Mouse (Mus musculus) lung, adult 2 months (tissue): Measurements from ENCODE around the gene Baz1b. TPM values are rescaled to one million over a fixed set of nuclear protein-coding genes. Genes with fewer than 3 reads are reported as not detected.

Experiments used
- DNase-seq: peaks from one replicate; pipeline ENCODE4 v3.0.0; 2022
- H3K4me1 ChIP-seq: fragments of 200-500 bp; 2 replicates; pipeline ENCODE4 v1.6.1; 2011; ENCODE audit warnings: low read length; ENCODE audit not compliant: control insufficient read depth, insufficient read depth
- H3K4me3 ChIP-seq: fragments of 200-500 bp; replicated peaks from 2 replicates; pipeline ENCODE3; 2011; ENCODE audit warnings: low read depth, mild to moderate bottlenecking, control low read depth, low read length; ENCODE audit errors: extremely low read depth
- CTCF ChIP-seq: fragments of 200-500 bp; IDR thresholded peaks from 2 replicates; pipeline ENCODE4 v1.5.1; 2011; ENCODE audit warnings: mild to moderate bottlenecking, low read length, control low read depth; ENCODE audit not compliant: insufficient read depth
- POLR2A ChIP-seq: fragments of 200-500 bp; IDR thresholded peaks from 2 replicates; pipeline ENCODE4 v1.6.1; 2011; ENCODE audit warnings: low read depth, mild to moderate bottlenecking, control low read depth, low read length, borderline replicate concordance; ENCODE audit errors: extremely low read depth
- WGBS: fragments of 180-500 bp; shearing (Covaris S2); methylation state at CpG from one replicate; pipeline ENCODE4 v1.1.7; 2018; 5-methylcytosine and 5-hydroxymethylcytosine counted together
- polyA plus RNA-seq: library from polyadenylated mRNA; depleted of rRNA; stranded (reverse); fragments of >200 nt; gene quantifications from 2 replicates; pipeline ENCODE4 v1.2.3, GENCODE M21; 2012

The Baz1b gene
- polyA plus RNA-seq, 1 experiment: 23.4 TPM

DNA sequence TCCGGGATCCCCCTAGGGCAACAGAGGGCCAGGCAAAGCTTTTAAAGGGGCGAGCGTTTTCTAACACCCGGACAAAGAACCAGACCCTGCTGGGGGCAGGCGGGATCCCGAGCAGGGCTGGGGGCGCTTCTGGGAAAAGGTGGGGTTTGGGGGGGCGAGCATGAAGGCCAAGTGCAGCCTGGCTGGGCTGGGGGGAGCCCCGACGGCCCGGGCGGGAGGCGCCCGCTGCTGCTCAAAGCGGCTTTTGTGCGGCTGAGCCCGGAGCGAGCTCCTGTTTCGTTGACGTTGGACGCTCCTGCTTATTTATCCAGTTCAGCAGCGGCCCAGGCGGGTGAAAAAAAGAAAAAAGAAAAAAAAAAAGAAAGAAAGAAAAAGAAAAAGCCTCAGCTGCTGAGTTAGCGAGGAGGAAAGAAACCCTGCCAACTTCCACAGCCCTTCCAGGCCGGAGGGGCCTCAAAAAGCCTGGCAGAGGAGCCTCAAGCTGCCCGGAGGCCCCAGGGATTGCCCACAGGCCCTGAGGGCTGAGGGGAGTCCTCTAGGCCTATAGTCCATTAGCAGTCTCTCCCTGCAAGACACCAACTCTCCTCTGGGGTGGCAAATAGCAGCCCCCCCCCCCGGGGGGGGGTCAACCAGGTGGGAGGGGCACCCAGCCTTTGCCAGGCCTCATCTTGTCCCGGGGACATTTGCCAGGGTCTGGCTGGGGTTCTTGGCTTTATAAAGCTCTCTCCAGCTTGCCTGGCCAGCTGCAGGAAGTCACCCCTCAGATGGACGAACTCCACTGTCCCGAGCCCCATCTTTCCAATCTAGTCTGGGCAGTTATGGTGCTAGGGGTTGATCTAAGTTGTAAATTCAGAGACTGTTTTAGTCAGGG is 71.5 kb downstream of the Baz1b start:
- TF ChIP-seq CTCF (no peak), POLR2A (no peak)
- Histone ChIP-seq H3K4me1 (no peaks in the 10 kb centered on the region), H3K4me3 (no peak overlapping the region)
- 31% methylated on average over 30 of the region's 30 CpGs for WGBS
- DNase-seq: no peak

DNA sequence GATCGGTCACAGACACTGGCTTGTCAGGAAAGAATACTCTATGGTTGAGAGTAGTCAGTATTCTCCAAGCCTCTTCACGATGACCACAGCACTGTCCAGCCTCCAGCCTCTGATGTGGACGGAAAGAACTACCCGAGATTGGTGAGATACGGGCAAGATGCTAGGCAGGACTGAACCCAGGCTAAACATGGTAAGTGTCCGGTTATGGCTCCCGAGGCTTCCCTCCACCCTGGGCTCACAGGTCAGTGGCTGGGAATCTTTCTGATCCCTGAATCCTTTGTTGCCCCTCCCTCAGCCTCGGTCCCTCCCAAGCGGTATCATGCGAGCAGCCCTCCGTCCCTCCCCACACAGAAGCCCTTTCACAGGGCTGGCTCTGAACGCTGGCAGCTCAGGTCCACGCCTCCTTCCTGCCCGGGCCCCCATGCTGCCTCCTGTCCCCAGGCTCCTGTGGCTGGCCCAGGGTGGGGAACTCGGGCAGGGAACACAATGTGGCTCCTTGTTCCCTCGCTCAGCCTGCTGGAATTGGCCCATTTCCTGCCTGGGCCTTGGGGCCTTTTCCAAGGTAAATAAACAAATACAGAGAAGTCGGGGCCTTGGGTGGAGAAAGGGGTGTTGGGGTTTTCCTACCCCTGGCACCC is 76.9 kb downstream of the Baz1b start:
- 0 out of 2 replicates have a peak, but pooled peaks cover 2% of the 10 kb centered on the region for H3K4me1 ChIP-seq
- no peak overlapping the region for H3K4me3 ChIP-seq
- peak; percentile 13 for DNase-seq
- TF ChIP-seq CTCF (no peak), POLR2A (no peak)
- 7% methylated on average over 17 of the region's 17 CpGs for WGBS

DNA sequence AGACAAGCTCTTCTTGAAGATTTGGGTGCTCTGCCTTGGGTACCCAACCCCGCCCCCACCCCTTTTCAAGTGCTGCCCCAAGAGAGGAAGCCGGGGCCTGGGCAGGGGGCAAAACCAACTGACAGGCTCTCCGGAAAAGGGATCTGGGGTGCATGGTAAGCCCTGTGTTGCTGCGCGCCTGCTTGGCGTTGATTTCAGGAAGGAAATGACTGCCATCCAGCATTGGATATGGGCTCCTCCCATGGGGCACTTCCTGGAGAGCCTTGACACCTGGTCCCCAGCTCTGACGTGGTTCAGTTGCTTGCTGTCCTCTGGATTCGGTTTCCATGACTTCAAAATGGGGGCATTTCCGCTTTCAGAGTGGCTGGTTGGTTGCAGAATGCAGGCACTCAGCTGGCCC is 77.5 kb downstream of the Baz1b start:
- no peak overlapping the region for H3K4me3 ChIP-seq
- 16% methylated on average over 9 of the region's 9 CpGs for WGBS

DNA sequence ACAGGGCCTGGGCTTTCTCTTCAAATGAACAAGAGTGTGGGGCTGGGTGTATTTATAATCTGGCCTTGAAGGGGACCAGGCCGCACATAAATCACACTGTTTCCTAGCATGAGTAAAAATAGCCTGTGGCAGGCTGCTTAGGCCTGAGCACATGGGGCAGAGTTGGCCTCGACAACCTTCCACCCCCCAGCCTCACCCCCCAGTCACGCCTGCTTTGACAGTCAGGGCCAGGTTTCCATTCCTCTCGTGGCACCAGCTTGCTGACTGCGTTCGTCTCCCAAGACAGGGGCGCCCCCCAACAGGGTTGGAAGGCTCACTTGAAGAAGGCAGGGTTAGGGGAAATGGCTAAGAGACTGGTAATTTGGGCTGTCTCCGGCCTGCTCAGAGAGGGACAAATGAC is 82.4 kb downstream of the Baz1b start:
- DNase-seq: no peak
- H3K4me3 ChIP-seq: no peak overlapping the region
- no peaks in the 10 kb centered on the region for H3K4me1 ChIP-seq
- TF ChIP-seq CTCF: no peak
- no peak for TF ChIP-seq POLR2A
- 70% methylated on average over 8 of the region's 8 CpGs for WGBS

More for the DNA sequence above, 77.5 kb downstream of the Baz1b start:
- H3K4me1 ChIP-seq: 0 out of 2 replicates have a peak, but pooled peaks cover 2% of the 10 kb centered on the region
- TF ChIP-seq POLR2A (no peak), CTCF (no peak)
- DNase-seq: no peak

GRCm38 (mm10) chr5:135270361-135270760 is 83.3 kb downstream of the Baz1b start:
- TF ChIP-seq POLR2A (no peak), CTCF (no peak)
- DNase-seq: no peak
- WGBS: 80% methylated on average over 4 of the region's 4 CpGs
- no peak overlapping the region for H3K4me3 ChIP-seq
- H3K4me1 ChIP-seq: no peaks in the 10 kb centered on the region

- TF ChIP-seq POLR2A: no peak
- no peak for TF ChIP-seq CTCF
- DNase-seq: no peak
- H3K4me3 ChIP-seq: no peak overlapping the region
- H3K4me1 ChIP-seq: no peaks in the 10 kb centered on the region
- WGBS: 72% methylated on average over 12 of the region's 12 CpGs
These were observed 84.6 kb downstream of the Baz1b start for GRCm38 (mm10) chr5:135271563-135272165.

DNA sequence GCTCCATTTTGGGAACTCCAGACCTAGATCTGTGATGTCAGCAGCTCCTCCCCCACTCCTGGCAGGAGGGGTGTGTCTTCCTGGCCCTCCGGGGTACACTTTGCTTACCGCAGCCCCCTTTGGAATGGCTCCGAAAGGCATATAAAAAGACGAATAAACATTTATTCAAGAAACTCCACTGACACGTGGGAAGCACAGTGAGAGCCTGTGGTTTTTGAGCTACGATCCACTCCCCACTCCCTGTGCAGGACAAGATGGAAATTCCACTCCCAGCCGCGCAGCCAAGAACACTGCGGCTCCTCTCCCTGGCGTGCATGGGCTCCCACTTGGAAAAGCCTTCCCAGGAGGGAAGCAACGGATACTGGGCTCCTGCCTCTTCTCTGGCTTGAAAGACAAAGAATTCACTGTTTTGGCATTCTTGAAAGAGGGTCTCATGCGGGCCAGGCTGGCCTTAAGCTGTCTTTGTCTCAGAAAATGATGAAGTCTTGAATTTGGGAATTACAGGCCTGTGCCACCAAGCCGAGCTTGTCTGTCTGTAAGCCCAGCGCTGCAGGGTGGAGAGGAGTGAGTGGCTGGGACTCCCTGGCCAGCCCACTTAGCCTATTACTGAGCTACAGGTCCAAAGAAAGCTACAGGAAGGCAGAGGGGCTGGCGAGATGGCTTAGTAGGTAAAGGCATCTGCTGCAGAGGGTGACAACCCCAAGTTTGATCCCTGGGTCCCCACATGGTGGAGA is 87.8 kb downstream of the Baz1b start:
- 38% methylated on average over 15 of the region's 15 CpGs for WGBS
- no peak for TF ChIP-seq POLR2A
- no peak for TF ChIP-seq CTCF
- no peak overlapping the region for H3K4me3 ChIP-seq
- no peaks in the 10 kb centered on the region for H3K4me1 ChIP-seq
- no peak for DNase-seq

- Histone ChIP-seq H3K4me1 (no peaks in the 10 kb centered on the region), H3K4me3 (no peak overlapping the region)
- WGBS: 16% methylated on average over 36 of the region's 36 CpGs
- TF ChIP-seq POLR2A (no peak), CTCF (no peak)
- DNase-seq: no peak
These were observed 89.5 kb downstream of the Baz1b start for GRCm38 (mm10) chr5:135276597-135276996.

GRCm38 (mm10) chr5:135280226-135280625 is 93.2 kb downstream of the Baz1b start:
- Histone ChIP-seq H3K4me1 (no peaks in the 10 kb centered on the region), H3K4me3 (no peak overlapping the region)
- TF ChIP-seq CTCF: no peak
- no peak for TF ChIP-seq POLR2A
- WGBS: 67% methylated on average over 9 of the region's 9 CpGs
- DNase-seq: no peak

GRCm38 (mm10) chr5:135285211-135285610 is 98.1 kb downstream of the Baz1b start:
- WGBS: 75% methylated on average over 3 of the region's 3 CpGs
- no peak for DNase-seq
- TF ChIP-seq CTCF (no peak), POLR2A (no peak)
- Histone ChIP-seq H3K4me1 (no peaks in the 10 kb centered on the region), H3K4me3 (no peak overlapping the region)
